Mouse (Mus musculus) ovary, adult 18-20 months (tissue): ENCODE measurements at regions not wholly inside any gene's neighbourhood (a gene's known extent, or its start where the extent isn't known, plus 50 kb on each side); places are given as distances from the start of the nearest gene placed in this dataset.

Experiments
- DNase-seq: peaks from one replicate; pipeline ENCODE4 v3.0.0; 2022; ENCODE audit warnings: low spot score, mixed read lengths

DNA sequence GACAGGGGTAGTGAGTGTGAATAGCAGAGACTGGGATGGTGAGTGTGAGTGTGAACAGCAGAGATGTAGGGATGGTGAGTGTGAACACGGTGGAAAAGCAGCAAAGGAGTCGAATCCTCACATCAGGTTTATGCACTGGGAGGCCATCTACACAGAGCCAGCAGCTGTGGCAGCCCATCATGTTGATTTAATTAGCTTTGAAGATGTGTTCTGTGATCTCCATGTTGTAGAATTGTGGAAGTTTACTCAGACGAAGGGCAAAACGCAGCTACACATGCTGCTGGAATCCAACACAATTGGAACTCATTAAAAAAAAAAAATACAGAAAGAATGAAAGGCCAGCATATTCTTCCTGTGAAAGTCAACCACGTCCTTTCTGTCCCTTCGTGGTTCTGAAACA is 80.2 kb upstream of the Lrig3 start:
- DNase-seq: no peak

DNA sequence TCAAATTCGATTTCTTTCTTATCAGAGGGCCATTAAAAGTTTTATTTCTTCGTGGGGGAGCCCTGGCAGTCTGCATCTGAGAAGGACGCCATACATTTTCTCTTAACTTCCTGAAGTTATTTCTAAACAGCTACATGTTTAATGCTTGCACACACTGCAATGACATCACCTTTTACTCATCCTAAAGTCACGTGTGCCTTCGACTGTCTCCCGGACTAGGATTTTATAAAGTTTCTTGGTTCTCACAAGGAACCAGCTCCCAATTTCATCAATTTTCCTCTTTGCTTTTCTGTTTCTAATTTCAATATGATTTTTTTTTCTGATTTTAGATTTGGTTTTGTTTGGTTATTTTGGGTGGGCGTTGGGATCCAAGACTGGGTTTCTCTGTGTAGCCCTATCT is 73.8 kb upstream of the Lrig3 start:
- no peak for DNase-seq

DNA sequence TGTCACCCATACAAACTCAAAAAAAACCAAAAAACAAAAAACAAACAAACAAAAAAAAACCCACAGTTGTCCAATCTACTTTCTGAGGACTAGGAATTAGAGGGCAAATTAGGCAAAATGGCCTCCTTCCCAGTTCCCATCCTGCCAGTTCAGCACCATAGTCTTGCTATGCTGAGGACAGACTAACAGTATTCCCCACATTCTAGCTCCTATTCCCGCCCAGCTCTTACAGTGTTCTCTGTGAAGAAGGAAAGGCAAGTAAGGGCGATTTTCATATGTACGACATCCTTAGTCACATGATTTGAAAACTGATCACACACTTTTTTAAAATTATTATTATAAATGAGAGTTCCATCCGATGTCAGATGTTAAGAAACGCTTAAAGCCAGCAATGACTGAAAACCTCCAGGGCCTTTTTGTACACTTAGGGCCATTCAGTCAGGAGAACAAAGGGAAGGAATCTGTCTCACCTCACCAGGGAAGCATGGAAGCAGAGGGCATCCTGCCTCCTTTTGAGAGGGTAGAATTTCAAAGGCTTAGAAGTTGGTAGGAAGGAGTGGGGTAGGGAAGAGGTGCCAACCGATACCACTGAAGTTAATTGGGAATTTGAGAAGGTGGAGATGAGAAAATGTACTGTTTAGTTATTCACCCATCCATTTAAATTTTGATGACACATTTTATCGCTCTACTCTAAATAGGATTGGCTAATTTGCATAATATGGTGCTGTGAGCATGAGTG is 70.1 kb upstream of the Lrig3 start:
- DNase-seq: no peak

DNA sequence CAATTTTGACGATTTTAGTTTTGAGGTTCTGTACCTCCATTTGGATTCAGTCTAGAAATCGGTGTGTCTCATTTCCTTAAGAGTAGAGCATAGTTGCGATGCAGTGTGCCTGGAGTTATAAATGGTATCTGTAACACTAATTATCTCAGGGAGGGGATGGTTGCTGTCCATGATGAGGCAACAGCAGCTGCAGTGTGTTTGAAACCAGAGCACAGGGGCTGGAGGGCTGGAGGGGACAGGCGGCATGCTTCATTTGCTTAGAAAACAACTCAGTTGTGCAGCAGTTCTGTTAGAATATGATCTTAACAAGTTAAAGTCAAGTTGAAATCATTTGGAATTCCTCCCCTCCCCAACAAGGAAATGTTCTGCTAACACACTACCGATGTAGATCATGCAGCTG is 69.3 kb upstream of the Lrig3 start:
- no peak for DNase-seq

DNA sequence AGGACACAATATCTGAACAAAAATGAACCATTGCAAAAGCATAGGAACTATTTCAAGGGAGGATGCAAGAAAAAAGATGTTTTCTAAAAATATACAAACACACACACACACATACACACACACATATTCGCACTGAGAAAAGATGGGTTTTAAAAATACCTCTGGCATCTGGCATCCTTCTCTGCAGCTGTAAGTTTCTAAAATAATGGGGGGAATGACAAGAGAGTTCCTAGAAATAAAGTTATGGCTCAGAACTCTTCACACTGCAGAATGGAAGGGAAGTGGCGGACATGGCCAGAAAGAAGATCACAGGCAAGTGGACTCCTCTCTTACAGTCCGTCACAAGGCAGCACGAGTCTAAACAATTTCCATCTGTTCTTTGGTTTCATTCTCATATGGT is 66.5 kb upstream of the Lrig3 start:
- no peak for DNase-seq

DNA sequence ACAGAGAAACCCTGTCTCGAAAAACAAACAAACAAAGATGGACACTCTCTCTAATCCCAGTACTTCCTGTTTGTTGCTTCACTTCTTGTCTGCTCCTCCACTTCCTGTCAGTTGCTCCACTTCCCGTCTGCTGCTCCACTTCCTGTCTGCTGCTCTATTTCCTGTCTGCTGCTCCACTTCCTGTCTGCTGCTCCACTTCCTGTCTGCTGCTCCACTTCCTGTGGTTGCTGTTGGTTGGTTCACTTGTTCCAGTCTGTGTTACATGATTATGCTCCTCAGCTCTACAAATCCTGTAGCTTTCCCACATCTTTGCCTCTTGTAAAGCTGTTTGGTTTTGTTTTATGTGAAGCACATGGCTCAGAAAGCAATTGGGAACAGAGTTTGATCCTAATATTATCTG is 65.4 kb upstream of the Lrig3 start:
- no peak for DNase-seq

DNA sequence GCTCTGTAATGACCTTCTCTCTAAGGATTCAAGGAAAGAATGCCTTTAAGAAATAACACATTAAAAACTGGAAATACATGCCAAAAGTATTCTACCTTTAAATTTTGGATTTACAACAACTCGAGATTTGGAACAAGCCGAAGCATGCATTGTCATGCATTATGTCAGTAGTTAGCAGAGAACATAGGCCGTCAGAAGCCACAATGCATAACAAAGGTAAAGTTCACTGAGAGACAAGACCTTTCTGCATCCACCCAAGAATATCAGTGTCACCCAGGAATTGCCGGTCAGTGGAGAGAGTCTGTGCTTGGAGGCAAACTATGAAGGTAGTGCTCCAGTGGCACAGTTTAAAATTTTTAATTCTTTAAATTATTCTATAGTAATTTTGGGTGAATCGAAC is 63.3 kb upstream of the Lrig3 start:
- no peak for DNase-seq

DNA sequence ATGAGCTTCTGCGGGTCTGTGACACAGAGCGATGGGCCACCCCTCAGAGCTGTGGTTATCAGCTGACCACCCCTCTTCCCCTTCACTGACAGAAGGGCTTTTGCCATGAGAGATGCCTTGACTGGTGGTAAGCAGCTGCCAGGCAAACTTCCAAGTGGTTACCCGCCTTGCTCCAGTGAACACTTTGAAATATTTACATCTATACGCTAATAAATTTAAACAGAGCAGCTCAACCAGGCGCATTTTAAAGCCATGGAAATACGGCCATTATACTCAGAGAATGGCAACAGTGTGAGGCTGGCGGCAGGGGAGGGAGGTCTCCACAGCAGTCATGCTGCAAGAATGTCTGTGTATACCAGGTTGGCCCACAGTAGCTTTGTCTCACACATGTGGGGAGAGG is 53.8 kb upstream of the Lrig3 start:
- DNase-seq: no peak
